Mouse (Mus musculus) midbrain, embryonic 13.5 days (tissue): ENCODE measurements around the gene Nrsn2. TPM values are rescaled to one million over a fixed set of nuclear protein-coding genes. Genes with fewer than 3 reads are reported as not detected.

ENCODE experiments used
- ATAC-seq: fragments of 200-750 bp; cut with Nextera tagmentation; 2 replicates; pipeline ENCODE4 v1.8.0; 2017; ENCODE audit warnings: mild to moderate bottlenecking, moderate TSS enrichment, moderate library complexity
- H3K27ac ChIP-seq: fragments of 300-500 bp; sonication (generic); 2 replicates; pipeline ENCODE4 v1.5.1; 2015; ENCODE audit warnings: inconsistent platforms, mild to moderate bottlenecking, moderate library complexity
- H3K27me3 ChIP-seq: fragments of 300-500 bp; sonication (generic); 2 replicates; pipeline ENCODE4 v1.6.1; 2015; ENCODE audit warnings: mild to moderate bottlenecking, inconsistent platforms
- H3K36me3 ChIP-seq: fragments of 300-500 bp; sonication (generic); 2 replicates; pipeline ENCODE4 v1.6.1; 2015; ENCODE audit warnings: mild to moderate bottlenecking, inconsistent platforms
- H3K4me1 ChIP-seq: fragments of 300-500 bp; sonication (generic); replicated peaks from 2 replicates; pipeline ENCODE4 v1.6.1; 2015; ENCODE audit warnings: inconsistent platforms
- H3K4me2 ChIP-seq: fragments of 300-500 bp; sonication (generic); replicated peaks from 2 replicates; pipeline ENCODE4 v1.6.1; 2015; ENCODE audit warnings: moderate library complexity, mild to moderate bottlenecking, inconsistent platforms
- H3K4me3 ChIP-seq: fragments of 300-500 bp; sonication (generic); replicated peaks from 2 replicates; pipeline ENCODE4 v1.5.1; 2015; ENCODE audit warnings: mild to moderate bottlenecking, inconsistent platforms
- H3K9ac ChIP-seq: fragments of 300-500 bp; sonication (generic); replicated peaks from 2 replicates; pipeline ENCODE4 v1.6.1; 2015; ENCODE audit warnings: mild to moderate bottlenecking, inconsistent platforms
- H3K9me3 ChIP-seq: fragments of 300-500 bp; sonication (generic); 2 replicates; pipeline ENCODE4 v1.6.1; 2016; ENCODE audit warnings: mild to moderate bottlenecking, inconsistent platforms
- WGBS: fragments of 180-500 bp; shearing (Covaris S2); methylation state at CpG from one replicate; pipeline ENCODE4 v1.1.7; 2015; 5-methylcytosine and 5-hydroxymethylcytosine counted together
- polyA plus RNA-seq: library from polyadenylated mRNA; unstranded; fragments of >200 nt; fragmentation: Nextera tagmentation; extraction: Ambion mirVana; gene quantifications from 2 replicates; pipeline ENCODE4 v1.2.1, GENCODE M21; 2015

Nrsn2 gene
- polyA plus RNA-seq, 1 experiment from 2014 or later: 26.8 TPM

DNA sequence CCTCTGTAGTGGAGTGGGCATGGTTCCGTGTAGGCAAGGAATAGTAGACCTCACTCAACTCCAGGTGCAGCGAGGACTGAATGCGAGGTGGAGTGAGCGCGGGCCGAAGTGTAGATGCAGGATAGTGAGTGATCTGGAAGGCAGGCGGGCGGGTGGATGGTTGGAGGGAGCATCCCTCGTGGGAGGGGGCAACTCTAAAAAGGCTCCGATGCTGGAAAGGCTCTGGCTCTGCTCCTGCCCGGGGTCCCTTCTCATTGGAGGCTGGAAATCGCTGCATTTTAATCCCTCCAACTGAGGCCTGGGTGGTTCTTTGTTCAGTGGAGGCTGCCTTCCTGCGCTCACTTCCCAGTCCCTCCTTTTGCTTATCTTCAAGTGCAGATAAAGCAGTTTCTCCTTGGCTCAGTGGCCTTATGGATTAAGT lies 22.7 kb upstream of the Nrsn2 start:
- H3K36me3 ChIP-seq: no peaks in the 10 kb centered on the region; the same call in 1 of the 2 replicates
- WGBS: 0% methylated on average over 13 of the region's 13 CpGs
- peaks cover 34% of the 10 kb centered on the region for H3K4me1 ChIP-seq
- peak overlapping the region; percentile 74 for H3K4me2 ChIP-seq
- ATAC-seq: no peak
- no peaks in the 10 kb centered on the region for H3K27me3 ChIP-seq
- H3K9me3 ChIP-seq: no peaks in the 10 kb centered on the region
- H3K9ac ChIP-seq: peak overlapping the region; percentile 98
- peak overlapping the region; percentile 91 for H3K4me3 ChIP-seq
- peak overlapping the region; percentile 100 for H3K27ac ChIP-seq

DNA sequence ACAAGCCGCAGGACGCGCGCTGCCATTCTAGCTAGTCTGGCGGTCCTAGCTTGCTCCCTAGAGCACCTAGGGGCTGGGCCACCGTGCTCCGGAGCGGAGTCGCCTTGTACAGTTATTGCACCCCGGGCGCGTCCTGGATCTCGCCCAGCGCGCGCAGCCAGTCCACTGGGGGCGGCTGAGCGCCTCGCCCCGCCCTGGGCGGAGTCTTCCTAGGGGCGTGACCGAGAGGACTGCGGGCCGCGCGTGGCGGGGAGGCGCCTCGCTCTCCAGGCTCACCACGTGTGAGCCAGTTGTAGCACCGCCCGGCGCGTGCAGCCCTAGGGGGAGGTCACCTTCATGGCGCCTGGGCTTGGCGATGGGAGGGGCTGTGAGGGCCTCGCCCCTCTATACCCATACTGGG lies 22.3 kb upstream of the Nrsn2 start:
- Histone ChIP-seq H3K4me1 (peaks cover 39% of the 10 kb centered on the region), H3K4me2 (peak overlapping the region; percentile 74), H3K4me3 (peak overlapping the region; percentile 91), H3K9ac (peak overlapping the region; percentile 98), H3K27me3 (no peaks in the 10 kb centered on the region), H3K27ac (peak overlapping the region; percentile 100), H3K36me3 (no peaks in the 10 kb centered on the region; the same call in 1 of the 2 replicates), H3K9me3 (no peaks in the 10 kb centered on the region)
- WGBS: under 1% methylated on average over 38 of the region's 38 CpGs
- ATAC-seq: peak; percentile 78

DNA sequence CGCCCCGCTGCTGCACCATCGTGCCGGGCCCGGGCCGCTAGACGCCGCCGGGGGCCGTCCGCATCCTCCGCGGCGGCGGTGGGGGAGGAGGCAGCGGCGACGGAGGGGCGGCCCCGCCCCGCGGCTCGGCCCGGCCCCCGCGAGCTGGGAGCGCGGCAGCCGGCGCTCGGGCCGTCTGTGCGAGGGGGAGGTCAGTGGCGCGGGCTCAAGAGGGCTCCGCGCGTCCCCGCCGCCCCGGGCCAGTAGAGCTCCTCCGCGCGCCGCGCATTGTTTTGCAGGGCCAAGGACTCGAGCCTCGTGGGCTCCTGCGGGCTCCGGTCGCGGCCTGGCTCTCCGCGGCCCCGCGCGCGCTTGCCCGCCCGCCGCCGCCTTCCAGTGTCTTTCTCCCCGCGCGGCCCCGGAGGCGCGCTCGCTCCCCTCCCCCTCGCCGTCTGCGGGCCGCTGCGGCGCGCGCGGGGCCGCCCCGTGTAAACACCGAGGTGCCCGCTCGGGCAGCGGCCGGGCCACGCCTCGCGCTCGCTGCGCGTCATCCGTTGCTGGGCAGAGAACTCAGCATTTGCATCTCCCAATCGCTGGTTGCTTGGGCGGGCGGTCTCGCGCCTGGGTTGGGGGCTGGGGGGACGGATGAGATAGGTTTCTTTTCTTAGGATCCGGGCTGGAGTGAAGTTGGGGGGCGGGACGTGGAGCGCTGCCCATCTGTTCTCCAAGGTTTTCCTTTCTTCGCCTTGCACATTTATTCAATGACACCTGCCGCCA lies 21.4 kb upstream of the Nrsn2 start, which contains the start of gene Sox12:
Sox12 (minus strand) TSS at position 384 of the 756 bp plus-strand sequence.
- Histone ChIP-seq H3K36me3 (peaks cover 4% of the 10 kb centered on the region; the same call in 1 of the 2 replicates), H3K4me1 (peaks cover 47% of the 10 kb centered on the region), H3K9ac (peak within 1 kb of the TSS; percentile 98), H3K4me3 (peak within 1 kb of the TSS; percentile 91), H3K27ac (peak within 1 kb of the TSS; percentile 100), H3K27me3 (no peaks in the 10 kb centered on the region), H3K4me2 (peak within 1 kb of the TSS; percentile 74), H3K9me3 (no peaks in the 10 kb centered on the region)
- under 1% methylated on average over 53 of the region's 104 CpGs for WGBS
- peak; percentile 65 for ATAC-seq

DNA sequence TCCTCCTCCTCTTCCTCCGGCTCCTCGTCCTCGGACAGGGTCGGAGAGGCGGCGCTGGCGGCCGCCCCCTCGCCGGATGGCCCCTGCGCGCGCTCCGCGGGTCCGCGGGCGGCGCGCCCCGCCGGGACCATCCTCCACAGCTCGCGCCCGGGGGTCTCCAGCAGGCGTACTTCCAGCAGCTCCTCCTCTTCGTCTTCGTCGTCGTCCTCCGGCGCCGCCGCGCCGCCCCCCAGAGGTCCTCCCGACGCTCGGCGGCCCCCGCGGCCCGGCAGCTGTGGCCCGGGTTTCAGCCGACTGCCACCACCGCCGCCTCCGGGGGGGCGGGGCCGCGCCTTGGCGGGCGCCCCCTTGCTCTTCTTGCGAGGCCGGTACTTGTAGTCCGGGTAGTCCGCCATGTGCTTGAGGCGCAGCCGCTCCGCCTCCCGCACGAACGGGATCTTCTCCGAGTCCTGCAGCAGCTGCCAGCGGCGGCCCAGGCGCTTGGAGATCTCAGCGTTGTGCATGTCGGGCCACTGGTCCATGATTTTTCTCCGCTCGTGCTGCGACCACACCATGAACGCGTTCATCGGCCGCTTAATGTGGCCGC lies 20.7 kb upstream of the Nrsn2 start:
- Histone ChIP-seq H3K27ac (peak overlapping the region; percentile 100), H3K4me1 (peaks cover 52% of the 10 kb centered on the region), H3K9me3 (no peaks in the 10 kb centered on the region), H3K27me3 (no peaks in the 10 kb centered on the region), H3K4me3 (peak overlapping the region; percentile 91), H3K4me2 (peak overlapping the region; percentile 74), H3K36me3 (peaks cover 4% of the 10 kb centered on the region; the same call in 1 of the 2 replicates), H3K9ac (peak overlapping the region; percentile 98)
- peak; percentile 2; the same call in 1 of the 2 replicates for ATAC-seq
- WGBS: under 1% methylated on average over 73 of the region's 77 CpGs

DNA sequence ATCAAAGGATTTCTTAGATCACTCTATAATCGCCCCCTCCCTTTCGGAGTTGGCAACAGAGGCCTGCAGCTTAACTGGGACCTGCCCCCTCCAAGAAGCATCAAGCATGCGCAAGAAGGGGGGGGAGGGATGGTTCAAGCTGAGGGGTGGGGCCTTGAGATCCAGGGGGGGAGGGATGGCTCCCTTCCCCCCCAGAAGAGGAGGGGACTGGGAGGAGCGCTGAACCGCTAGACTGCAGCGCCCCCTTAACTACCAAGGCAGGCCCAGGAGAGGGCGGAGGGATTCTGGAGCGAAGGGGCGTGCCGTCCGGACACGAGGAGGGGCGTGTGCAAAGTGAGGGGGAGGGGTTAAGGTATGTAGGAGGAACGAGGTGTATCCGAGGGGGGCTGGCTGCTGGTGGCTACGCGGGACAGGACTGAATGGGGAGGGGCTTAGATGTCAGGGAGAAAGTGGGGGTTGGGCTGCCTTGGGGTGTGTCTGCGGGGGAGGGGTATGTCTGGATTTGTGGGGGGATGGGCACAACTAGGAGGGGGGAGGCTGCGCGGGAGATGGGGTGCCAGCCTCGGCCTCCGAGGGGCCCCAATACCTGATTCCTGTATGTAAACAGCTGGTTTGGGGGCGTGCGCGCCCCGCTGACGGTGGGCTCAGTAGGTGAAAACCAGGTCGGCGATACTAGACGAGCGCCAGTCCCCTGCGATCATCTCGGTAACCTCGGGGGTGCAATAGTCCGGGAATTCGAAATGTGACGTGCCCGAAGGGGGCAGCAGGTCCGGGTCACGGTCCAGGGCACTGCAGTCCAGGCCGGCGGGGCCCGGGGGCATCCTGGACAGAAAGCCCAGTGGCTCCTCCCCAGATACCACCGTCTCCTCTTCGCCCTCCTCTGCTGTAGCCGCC lies 19.9 kb upstream of the Nrsn2 start:
- Histone ChIP-seq H3K4me2 (peak overlapping the region; percentile 74), H3K4me1 (peaks cover 52% of the 10 kb centered on the region), H3K9me3 (no peaks in the 10 kb centered on the region), H3K9ac (peak overlapping the region; percentile 98), H3K27ac (peak overlapping the region; percentile 100), H3K27me3 (no peaks in the 10 kb centered on the region), H3K4me3 (peak overlapping the region; percentile 91), H3K36me3 (peaks cover 4% of the 10 kb centered on the region; the same call in 1 of the 2 replicates)
- ATAC-seq: peak; percentile 53
- WGBS: under 1% methylated on average over 46 of the region's 46 CpGs

DNA sequence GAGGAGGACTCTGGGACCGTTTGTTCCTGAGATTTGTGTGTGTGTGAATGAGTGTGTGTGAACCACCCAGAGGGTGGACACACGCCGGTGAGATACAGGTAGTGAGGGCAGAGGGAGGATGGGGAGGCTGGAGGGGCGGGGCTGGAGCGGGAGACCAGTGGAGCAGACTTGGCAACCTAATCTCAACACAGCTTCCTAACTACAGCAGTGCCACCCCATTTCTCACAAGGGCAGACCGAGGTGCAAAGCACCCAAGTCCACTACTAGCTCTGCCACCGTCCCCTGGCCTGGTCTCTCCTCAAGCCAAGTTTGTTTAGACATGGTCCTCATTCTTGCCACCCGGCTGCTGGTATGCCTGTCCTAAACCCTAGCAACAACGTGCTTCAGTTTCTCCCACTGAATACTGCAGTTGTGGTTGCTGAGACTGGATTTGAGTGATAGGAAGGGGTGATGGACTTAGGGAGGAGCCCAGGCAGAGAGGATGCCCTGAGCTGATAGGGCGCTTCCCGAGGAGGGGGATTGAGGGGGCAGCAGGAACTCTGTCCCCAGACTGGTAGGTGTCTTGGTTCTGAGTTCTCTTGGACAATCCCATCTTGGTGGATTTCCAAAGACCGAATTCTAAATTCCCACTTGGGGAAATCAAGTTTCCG lies 19.0 kb upstream of the Nrsn2 start:
- H3K9ac ChIP-seq: peak overlapping the region; percentile 98
- no peak for ATAC-seq
- H3K27ac ChIP-seq: peak overlapping the region; percentile 100
- no peaks in the 10 kb centered on the region for H3K27me3 ChIP-seq
- H3K4me2 ChIP-seq: peak overlapping the region; percentile 74
- peak overlapping the region; percentile 91 for H3K4me3 ChIP-seq
- no peaks in the 10 kb centered on the region for H3K9me3 ChIP-seq
- peaks cover 50% of the 10 kb centered on the region for H3K4me1 ChIP-seq
- 13% methylated on average over 13 of the region's 13 CpGs for WGBS
- H3K36me3 ChIP-seq: peaks cover 4% of the 10 kb centered on the region; the same call in 1 of the 2 replicates

DNA sequence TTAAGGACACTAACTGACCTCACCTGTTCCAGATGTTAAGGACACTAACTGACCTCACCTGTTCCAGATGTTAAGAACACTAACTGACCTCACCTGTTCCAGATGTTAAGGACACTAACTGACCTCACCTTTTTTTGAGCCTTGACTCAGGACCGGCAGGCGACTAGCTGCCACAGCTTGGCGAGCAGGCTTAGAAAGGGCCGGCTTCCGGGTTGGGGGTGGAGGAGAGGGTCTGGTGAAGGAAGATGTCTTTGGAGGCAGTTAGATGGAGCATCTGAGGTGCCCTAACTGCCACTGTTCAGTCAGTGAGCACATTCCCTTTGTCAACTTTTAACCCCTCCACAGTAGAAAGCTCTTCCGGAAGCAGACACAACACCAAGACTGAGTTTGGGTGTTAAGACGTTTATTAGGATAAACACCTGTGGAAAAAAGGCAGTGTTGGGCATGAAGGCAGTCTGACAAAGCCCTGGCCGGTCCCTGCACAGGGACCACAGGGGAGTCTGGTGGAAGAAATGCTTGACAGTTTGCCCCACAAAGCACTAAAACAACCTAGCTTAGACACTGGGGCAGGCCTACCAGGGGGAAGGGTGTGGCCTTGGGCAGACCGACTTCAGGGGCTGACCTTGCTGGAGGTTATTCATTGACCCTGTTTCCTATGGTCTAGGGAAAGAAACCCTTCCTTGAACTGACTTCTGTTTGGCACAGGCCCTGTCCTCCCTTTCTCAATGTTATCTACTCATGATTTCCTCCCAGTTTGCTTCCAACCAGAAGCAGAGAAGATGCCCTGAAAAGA lies 17.0 kb upstream of the Nrsn2 start:
- no peaks in the 10 kb centered on the region for H3K9me3 ChIP-seq
- peak overlapping the region; percentile 91 for H3K4me3 ChIP-seq
- peaks cover 34% of the 10 kb centered on the region for H3K4me1 ChIP-seq
- no peaks in the 10 kb centered on the region for H3K27me3 ChIP-seq
- H3K27ac ChIP-seq: peak overlapping the region; percentile 25; the same call in 1 of the 2 replicates
- WGBS: 46% methylated on average over 9 of the region's 9 CpGs
- ATAC-seq: no peak
- H3K4me2 ChIP-seq: peak overlapping the region; percentile 74
- H3K9ac ChIP-seq: 0 out of 2 replicates have a peak overlapping the region, but pooled peaks have one; percentile 98
- peaks cover 4% of the 10 kb centered on the region; the same call in 1 of the 2 replicates for H3K36me3 ChIP-seq

DNA sequence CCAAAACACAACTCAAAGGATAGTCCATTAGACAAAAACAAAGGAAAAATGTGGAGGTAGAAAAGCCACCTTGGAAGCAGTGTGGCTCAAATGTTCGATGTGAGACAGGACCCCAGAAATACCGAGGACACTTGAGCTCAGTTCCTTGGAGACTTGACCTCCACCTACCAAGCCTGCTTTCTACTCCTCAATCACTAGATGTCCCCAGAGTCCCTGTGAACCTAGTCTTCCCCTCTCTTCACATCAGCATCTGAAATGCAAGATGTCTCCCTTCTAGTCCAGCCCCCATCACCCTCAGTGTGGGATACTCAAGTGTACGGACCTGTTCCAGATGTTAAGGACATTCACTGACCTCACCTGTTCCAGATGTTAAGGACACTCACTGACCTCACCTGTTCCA lies 16.3 kb upstream of the Nrsn2 start:
- Histone ChIP-seq H3K9me3 (no peaks in the 10 kb centered on the region), H3K36me3 (peaks cover 4% of the 10 kb centered on the region; the same call in 1 of the 2 replicates), H3K4me2 (peak overlapping the region; percentile 74; the same call in 1 of the 2 replicates), H3K27ac (peak overlapping the region; percentile 11; the same call in 1 of the 2 replicates), H3K4me3 (peak overlapping the region; percentile 91; the same call in 1 of the 2 replicates), H3K27me3 (no peaks in the 10 kb centered on the region), H3K9ac (no peak overlapping the region), H3K4me1 (peaks cover 34% of the 10 kb centered on the region)
- WGBS: 7% methylated on average over 3 of the region's 3 CpGs
- ATAC-seq: no peak

DNA sequence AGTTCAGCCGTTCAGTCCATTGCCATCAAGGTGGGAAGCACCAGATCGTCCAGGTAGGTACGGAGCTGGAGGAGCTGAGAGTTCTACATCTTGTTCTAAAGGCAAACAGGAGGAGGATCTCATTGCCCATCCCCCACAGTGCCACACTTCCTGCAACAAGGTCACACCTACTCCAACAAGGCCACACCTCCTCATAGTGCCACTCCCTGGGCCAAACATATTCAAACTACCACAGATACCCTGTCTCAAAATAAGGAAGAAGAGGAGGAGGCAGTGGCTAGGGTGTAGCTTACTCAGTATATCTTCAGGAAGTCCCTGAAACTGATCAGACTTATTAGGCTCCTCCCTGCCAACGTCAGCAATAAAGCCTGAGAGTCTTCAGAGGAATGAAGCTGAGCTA lies 7.8 kb upstream of the Nrsn2 start:
- Histone ChIP-seq H3K4me3 (no peak overlapping the region), H3K36me3 (no peaks in the 10 kb centered on the region), H3K27ac (no peak overlapping the region), H3K4me2 (no peak overlapping the region), H3K27me3 (no peaks in the 10 kb centered on the region), H3K9me3 (no peaks in the 10 kb centered on the region), H3K4me1 (no peaks in the 10 kb centered on the region), H3K9ac (no peak overlapping the region)
- no peak for ATAC-seq
- WGBS: 88% methylated on average over 4 of the region's 4 CpGs

DNA sequence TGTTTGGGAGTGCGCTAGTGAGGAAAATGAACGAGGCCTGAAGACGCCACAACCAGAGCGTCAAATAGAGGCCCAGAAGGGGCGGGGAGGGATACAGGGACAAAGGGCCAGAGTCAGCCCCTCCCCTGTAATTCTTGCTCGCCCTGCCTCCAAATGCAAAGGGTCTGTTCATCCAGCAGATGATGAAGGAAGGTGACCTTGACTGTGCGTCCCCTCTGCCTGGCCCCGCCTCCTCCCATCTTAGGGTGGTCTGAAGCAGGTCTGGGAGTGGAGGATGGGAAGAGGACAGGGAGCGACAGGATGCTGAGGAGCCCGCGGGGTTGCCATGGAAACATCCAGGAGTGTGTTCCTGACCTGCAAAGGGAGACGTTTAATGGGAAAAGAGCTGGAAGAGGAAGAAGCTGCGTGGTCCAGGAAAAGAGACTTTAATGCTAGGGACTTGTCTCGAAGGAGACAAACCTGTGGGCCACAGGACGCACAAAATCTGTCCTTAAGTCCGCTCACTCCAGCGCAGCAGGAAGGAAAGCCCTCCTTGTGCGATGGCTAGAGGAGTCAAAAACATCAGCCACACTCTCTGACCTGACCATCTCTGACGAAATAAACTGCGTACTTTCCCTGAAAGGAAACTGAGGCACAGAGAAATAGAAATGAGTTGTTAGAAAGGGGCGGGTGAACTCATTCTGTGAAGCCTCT lies 640 bp downstream of the Nrsn2 start:
- ATAC-seq: peak; percentile 92
- Histone ChIP-seq H3K9me3 (no peaks in the 10 kb centered on the region), H3K4me3 (peak overlapping the region; percentile 35), H3K4me1 (peaks cover 31% of the 10 kb centered on the region), H3K27me3 (no peaks in the 10 kb centered on the region; the same call in 1 of the 2 replicates), H3K9ac (peak overlapping the region; percentile 55), H3K27ac (peak overlapping the region; percentile 94), H3K4me2 (peak overlapping the region; percentile 56), H3K36me3 (no peaks in the 10 kb centered on the region)
- 1% methylated on average over 21 of the region's 21 CpGs for WGBS
